Mouse (Mus musculus) kidney, embryonic 16.5 days (tissue): Measurements from ENCODE around the gene Adora1. TPM values are rescaled to one million over a fixed set of nuclear protein-coding genes. Genes with fewer than 3 reads are reported as not detected.

Experiments used
- ATAC-seq: fragments of 200-750 bp; cut with Nextera tagmentation; 2 replicates; pipeline ENCODE4 v1.8.0; 2017; ENCODE audit warnings: moderate TSS enrichment; ENCODE audit not compliant: low FRiP score, low TSS enrichment
- H3K27ac ChIP-seq: fragments of 300-500 bp; sonication (generic); 2 replicates; pipeline ENCODE4 v1.5.1; 2014; ENCODE audit warnings: low read length
- H3K27me3 ChIP-seq: fragments of 300-500 bp; sonication (generic); 2 replicates; pipeline ENCODE4 v1.6.1; 2014; ENCODE audit warnings: low read length, control low read depth, mixed read lengths; ENCODE audit not compliant: insufficient read depth
- H3K36me3 ChIP-seq: fragments of 300-500 bp; sonication (generic); 2 replicates; pipeline ENCODE4 v1.6.1; 2014; ENCODE audit warnings: low read length, control low read depth, mixed read lengths; ENCODE audit not compliant: insufficient read depth
- H3K4me1 ChIP-seq: fragments of 300-500 bp; sonication (generic); 2 replicates; pipeline ENCODE4 v1.6.1; 2014; ENCODE audit warnings: low read length, control low read depth, mixed read lengths; ENCODE audit not compliant: insufficient read depth
- H3K4me2 ChIP-seq: fragments of 300-500 bp; sonication (generic); replicated peaks from 2 replicates; pipeline ENCODE4 v1.6.1; 2014; ENCODE audit warnings: low read depth, low read length
- H3K4me3 ChIP-seq: fragments of 300-500 bp; sonication (generic); 2 replicates; pipeline ENCODE4 v1.5.1; 2014; ENCODE audit warnings: mild to moderate bottlenecking, low read length
- H3K9ac ChIP-seq: fragments of 300-500 bp; sonication (generic); replicated peaks from 2 replicates; pipeline ENCODE4 v1.6.1; 2014; ENCODE audit warnings: low read length
- H3K9me3 ChIP-seq: fragments of 300-500 bp; sonication (generic); 2 replicates; pipeline ENCODE4 v1.6.1; 2016; ENCODE audit warnings: low read length, control low read depth
- WGBS: fragments of 180-500 bp; shearing (Covaris S2); extraction: QIAGEN DNeasy Blood & Tissue Kit; methylation state at CpG from one replicate; pipeline ENCODE4 v1.1.7; 2014; 5-methylcytosine and 5-hydroxymethylcytosine counted together
- polyA plus RNA-seq: library from polyadenylated mRNA; unstranded; fragments of >200 nt; fragmentation: Nextera tagmentation; extraction: Ambion mirVana; gene quantifications from 2 replicates; pipeline ENCODE4 v1.2.1, GENCODE M21; 2015

Gene Adora1
- polyA plus RNA-seq, 1 experiment from 2014 or later = 10.4 TPM

DNA sequence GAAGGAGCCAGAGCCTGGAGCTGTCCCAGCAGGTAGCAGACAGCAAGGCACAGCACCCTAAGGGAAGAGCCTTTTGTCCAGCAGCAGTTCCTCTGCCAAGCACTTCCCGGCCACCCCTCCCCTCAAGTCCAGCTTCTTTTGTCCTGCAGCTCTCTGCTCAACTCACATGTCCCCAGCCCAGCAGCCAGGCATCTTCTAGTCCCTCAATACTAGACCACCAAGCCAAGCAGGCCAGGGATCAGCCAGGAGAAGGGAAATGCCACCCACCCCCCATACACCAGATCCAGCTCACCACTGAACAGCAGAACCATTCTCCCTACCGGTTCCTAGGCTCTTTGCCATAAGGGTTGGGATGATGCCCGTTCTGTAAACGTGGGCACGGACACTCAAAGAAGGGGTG lies 15.6 kb downstream of the Adora1 start:
- ATAC-seq = no peak
- H3K9ac ChIP-seq = no peak overlapping the region
- 84% methylated on average over 5 of the region's 5 CpGs for WGBS
- no peak overlapping the region for H3K4me3 ChIP-seq
- H3K4me2 ChIP-seq = no peak overlapping the region
- no peaks in the 10 kb centered on the region for H3K9me3 ChIP-seq
- H3K36me3 ChIP-seq = no peaks in the 10 kb centered on the region
- H3K4me1 ChIP-seq = peaks cover 40% of the 10 kb centered on the region
- no peaks in the 10 kb centered on the region for H3K27me3 ChIP-seq
- H3K27ac ChIP-seq = no peak overlapping the region

DNA sequence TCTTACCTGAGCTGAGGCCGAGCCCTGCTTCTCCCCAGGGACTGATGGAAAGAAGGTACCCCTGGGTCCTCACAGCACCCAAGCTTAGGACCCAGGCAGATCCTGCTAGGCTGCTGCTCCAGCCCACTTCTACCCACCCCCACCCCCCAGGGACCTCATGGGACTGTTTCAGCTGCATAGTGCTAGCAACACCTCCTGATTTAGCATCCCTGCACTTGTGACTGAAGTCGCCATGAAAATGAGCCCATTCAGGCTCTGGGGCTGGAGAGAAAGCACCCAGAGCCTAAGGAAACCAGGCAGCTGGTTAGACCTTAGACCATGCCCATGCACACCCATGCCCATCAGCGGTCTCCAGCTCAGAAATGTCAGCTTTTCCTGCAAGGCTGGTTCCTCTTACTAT lies 17.3 kb downstream of the Adora1 start:
- Histone ChIP-seq H3K9me3 (no peaks in the 10 kb centered on the region), H3K9ac (no peak overlapping the region), H3K36me3 (no peaks in the 10 kb centered on the region), H3K4me1 (peaks cover 34% of the 10 kb centered on the region), H3K4me2 (no peak overlapping the region), H3K27me3 (no peaks in the 10 kb centered on the region), H3K27ac (no peak overlapping the region), H3K4me3 (no peak overlapping the region)
- 89% methylated on average over 3 of the region's 3 CpGs for whole genome bisulfite sequencing
- ATAC-seq = no peak

DNA sequence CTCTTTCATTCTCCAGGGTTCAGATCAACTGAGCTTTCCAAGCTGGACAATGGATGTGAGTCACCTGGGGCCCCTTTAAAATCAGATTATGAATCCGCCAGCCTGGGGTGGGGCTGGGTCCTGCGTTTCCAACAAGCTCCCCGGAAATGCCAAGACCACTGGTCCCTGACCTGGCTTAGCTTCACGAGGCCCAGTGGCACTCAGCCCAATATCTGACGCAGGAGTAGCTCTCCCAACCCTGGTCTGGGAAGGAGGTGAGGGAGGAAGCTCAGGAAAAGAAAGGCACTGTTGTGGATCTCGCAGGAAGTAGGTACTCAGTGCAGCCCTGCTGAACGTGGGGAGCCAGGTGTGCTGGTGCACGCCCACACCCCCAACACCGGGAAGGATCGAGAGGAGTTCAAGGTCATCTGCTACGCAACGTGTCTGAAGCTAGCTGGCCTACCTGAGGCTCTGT lies 18.2 kb downstream of the Adora1 start:
- Histone ChIP-seq H3K4me1 (peaks cover 34% of the 10 kb centered on the region), H3K4me2 (no peak overlapping the region), H3K27me3 (no peaks in the 10 kb centered on the region), H3K9me3 (no peaks in the 10 kb centered on the region), H3K36me3 (no peaks in the 10 kb centered on the region), H3K4me3 (no peak overlapping the region), H3K9ac (no peak overlapping the region), H3K27ac (peak overlapping the region; percentile 52; the same call in 1 of the 2 replicates)
- ATAC-seq = peak; percentile 52
- 46% methylated on average over 12 of the region's 12 CpGs for WGBS

DNA sequence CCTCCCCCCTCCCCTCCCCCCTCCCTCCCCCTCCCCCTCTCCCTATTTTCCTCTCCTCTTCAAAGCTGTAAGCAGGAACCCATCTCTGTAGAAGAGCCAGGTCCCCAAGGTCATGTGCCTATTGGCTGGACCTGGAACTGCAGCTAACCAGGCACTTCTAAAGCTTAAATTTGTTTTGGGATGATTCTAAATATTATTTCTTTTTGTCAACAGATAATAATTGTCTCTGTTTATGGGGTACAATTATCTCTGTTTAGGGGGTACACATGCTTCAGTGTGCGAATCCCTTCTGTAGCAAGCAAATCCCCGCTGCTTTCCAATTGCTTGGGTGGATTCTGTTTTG lies 18.6 kb downstream of the Adora1 start:
- no peaks in the 10 kb centered on the region for H3K27me3 ChIP-seq
- H3K9ac ChIP-seq = no peak overlapping the region
- no peaks in the 10 kb centered on the region for H3K9me3 ChIP-seq
- 90% methylated on average over 2 of the region's 2 CpGs for WGBS
- ATAC-seq = no peak
- H3K4me2 ChIP-seq = no peak overlapping the region
- H3K27ac ChIP-seq = 0 out of 2 replicates have a peak overlapping the region, but pooled peaks have one; percentile 48
- H3K36me3 ChIP-seq = no peaks in the 10 kb centered on the region
- H3K4me3 ChIP-seq = no peak overlapping the region
- H3K4me1 ChIP-seq = peaks cover 36% of the 10 kb centered on the region

DNA sequence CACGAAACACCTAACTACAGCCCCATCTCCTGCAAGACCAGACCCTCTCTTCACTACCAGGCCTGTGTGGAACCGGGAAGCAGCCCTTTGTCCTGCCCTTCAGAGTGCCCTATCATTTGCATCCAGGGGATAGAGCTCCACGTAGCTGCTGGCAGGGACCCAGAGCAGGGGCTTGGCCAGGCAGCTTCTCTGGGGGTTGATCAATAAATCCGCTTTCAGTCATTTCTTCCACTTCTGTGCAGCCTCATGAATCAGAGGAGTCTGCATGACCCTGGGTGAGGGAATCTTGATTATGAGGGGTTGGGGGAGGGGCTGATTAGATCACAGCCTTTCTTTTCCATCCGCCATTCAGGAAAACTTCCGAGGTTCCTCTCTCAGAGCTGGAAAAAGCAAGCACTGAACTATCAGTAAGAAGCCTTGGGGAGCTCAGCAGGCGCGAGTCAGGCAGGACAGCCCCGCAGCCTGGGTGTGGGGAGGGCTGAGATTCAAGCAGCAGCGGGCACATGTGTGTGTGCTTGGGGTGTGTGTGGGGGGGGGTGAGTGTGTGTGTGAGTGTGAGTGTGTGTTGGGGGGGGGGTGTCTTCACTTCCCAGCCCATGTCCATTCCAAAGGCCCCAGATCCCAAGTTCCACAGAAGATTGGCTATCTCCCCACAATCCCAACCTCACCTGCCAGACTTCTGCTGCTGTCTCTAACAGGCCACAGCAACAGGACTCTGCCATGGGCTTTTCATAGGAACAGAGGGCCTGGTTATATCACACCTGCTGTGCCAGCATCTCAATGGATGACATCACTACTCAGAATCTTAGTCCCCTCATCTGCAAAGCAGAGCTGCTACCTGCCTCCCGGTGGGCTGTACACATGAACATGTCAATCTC lies 19.2 kb downstream of the Adora1 start:
- Histone ChIP-seq H3K4me2 (no peak overlapping the region), H3K36me3 (no peaks in the 10 kb centered on the region), H3K27me3 (no peaks in the 10 kb centered on the region), H3K4me3 (no peak overlapping the region), H3K9me3 (no peaks in the 10 kb centered on the region), H3K27ac (0 out of 2 replicates have a peak overlapping the region, but pooled peaks have one; percentile 31), H3K9ac (peak overlapping the region; percentile 47), H3K4me1 (peaks cover 42% of the 10 kb centered on the region)
- 40% methylated on average over 11 of the region's 11 CpGs for WGBS
- no peak for ATAC-seq

DNA sequence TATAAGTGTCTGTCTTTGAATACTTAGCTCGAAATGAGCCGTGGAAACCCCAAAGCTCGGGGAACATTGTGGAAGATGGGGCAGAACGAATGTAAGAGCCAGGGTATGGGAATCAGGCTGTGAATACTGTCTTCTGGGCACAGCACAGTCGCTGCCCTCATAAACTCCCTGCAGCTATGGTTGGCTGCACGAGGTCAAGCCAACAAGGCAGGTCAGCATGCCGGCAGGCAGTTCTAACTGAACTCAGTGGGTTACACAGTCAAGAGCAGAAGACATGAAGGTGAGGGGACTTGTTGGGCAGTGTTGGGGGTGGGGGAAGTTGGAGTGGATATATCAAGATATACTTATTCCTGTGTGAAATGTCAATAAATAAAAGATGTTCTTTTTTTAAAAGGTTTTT lies 20.2 kb downstream of the Adora1 start:
- H3K27ac ChIP-seq = no peak overlapping the region
- no peak for ATAC-seq
- H3K27me3 ChIP-seq = no peaks in the 10 kb centered on the region
- H3K4me3 ChIP-seq = no peak overlapping the region
- H3K9me3 ChIP-seq = no peaks in the 10 kb centered on the region
- peaks cover 50% of the 10 kb centered on the region for H3K4me1 ChIP-seq
- H3K36me3 ChIP-seq = no peaks in the 10 kb centered on the region
- whole genome bisulfite sequencing = 48% methylated on average over 7 of the region's 7 CpGs
- no peak overlapping the region for H3K9ac ChIP-seq
- H3K4me2 ChIP-seq = no peak overlapping the region

DNA sequence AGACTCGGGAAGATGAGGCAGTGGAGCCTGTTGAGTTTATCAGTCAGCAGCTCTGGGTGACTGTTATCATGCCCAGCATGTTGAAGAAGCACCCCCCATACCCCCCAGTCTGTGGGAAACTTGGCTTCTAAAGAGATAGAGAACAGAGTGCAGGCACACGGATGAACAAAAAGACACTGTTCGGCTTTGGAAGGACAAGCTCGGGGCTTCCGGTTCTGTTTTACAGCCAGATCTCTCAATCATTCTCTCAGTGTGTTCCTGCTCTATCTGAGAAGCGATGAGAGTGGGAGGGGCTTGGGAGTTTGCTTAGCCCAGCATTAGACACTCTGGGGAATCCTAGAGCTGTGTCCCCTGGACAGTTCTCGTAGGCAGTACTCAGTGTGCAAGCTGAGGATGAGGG lies 21.8 kb downstream of the Adora1 start:
- Histone ChIP-seq H3K9me3 (no peaks in the 10 kb centered on the region), H3K9ac (no peak overlapping the region), H3K27me3 (no peaks in the 10 kb centered on the region), H3K4me1 (peaks cover 56% of the 10 kb centered on the region), H3K27ac (no peak overlapping the region), H3K36me3 (no peaks in the 10 kb centered on the region), H3K4me2 (no peak overlapping the region), H3K4me3 (no peak overlapping the region)
- no peak for ATAC-seq
- 56% methylated on average over 7 of the region's 7 CpGs for WGBS

DNA sequence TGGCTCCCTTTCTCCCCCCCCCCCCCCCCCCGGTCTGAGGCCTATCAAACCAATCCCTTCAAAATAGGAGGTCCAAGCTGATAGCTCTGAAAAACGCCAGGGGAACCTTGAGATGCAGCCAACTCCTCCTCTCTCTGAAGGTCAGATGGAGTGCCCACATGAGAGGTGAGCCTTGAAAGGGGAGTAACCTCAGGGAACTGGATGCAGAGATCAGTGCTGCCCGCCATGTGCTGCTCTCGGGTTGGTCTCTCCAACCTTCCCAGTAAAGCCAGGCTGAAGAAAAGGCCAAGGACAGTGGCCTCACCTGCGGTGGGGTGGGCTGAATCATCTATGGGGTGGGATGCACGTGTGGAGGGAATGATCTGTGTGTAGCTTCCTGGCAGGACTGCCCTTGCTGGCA lies 22.9 kb downstream of the Adora1 start:
- H3K4me2 ChIP-seq = no peak overlapping the region
- peaks cover 52% of the 10 kb centered on the region for H3K4me1 ChIP-seq
- no peaks in the 10 kb centered on the region for H3K36me3 ChIP-seq
- no peak overlapping the region for H3K9ac ChIP-seq
- H3K4me3 ChIP-seq = no peak overlapping the region
- H3K27ac ChIP-seq = peak overlapping the region; percentile 78
- 67% methylated on average over 5 of the region's 6 CpGs for WGBS
- no peaks in the 10 kb centered on the region for H3K27me3 ChIP-seq
- no peak for ATAC-seq
- no peaks in the 10 kb centered on the region for H3K9me3 ChIP-seq

DNA sequence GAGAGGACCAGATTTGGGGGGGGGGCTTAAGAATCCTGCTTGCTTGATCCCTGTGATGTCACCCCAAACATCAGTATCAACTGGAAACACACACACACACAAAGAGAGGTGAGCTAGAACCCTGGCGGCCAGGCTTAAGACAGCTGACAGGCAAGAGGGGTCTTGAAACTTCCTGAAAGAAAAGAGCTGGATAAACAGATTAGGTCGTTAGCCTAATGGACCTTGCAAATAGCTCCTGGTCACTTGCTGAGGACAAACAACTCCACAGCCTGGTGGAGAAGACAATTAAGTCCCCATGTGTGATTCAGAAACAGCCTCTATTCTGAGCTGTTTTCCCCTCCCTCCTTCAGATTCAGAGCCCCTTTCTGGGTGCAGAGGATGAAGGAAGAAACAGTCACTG lies 23.6 kb downstream of the Adora1 start:
- Histone ChIP-seq H3K4me1 (peaks cover 44% of the 10 kb centered on the region), H3K4me3 (no peak overlapping the region), H3K9me3 (no peaks in the 10 kb centered on the region), H3K9ac (peak overlapping the region; percentile 24; the same call in 1 of the 2 replicates), H3K4me2 (no peak overlapping the region), H3K36me3 (no peaks in the 10 kb centered on the region), H3K27me3 (no peaks in the 10 kb centered on the region), H3K27ac (peak overlapping the region; percentile 78)
- 5% methylated on average over 2 of the region's 2 CpGs for WGBS
- ATAC-seq = peak; percentile 22; the same call in 1 of the 2 replicates

DNA sequence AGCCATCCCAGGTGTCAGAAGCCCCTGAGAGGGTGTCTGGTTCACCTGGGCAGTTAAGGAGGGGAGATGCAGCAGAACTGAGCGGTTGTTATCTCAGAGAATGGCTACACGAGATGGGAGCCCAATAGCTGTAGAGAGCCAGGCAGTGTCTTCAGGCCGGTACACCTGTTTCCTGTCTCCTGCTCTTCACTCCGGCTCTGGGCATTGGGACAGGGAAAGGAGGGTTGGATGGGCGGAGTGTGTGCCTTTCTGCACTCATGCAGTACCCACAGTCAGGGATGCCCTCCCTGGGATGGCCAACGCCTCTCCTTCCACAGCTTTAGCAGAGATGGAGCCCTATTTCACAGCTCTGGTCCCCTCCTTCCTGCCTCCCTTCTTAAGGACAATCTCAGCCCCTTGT lies 24.2 kb downstream of the Adora1 start:
- H3K27me3 ChIP-seq = no peaks in the 10 kb centered on the region
- peak; percentile 4; the same call in 1 of the 2 replicates for ATAC-seq
- H3K4me2 ChIP-seq = no peak overlapping the region; the same call in 1 of the 2 replicates
- H3K27ac ChIP-seq = peak overlapping the region; percentile 78
- H3K4me3 ChIP-seq = no peak overlapping the region
- peak overlapping the region; percentile 24; the same call in 1 of the 2 replicates for H3K9ac ChIP-seq
- WGBS = 36% methylated on average over 6 of the region's 6 CpGs
- no peaks in the 10 kb centered on the region for H3K36me3 ChIP-seq
- peaks cover 42% of the 10 kb centered on the region for H3K4me1 ChIP-seq
- H3K9me3 ChIP-seq = no peaks in the 10 kb centered on the region
